Mouse (Mus musculus) kidney, embryonic 16.5 days (tissue): ENCODE measurements around the gene Luzp1. TPM values are rescaled to one million over a fixed set of nuclear protein-coding genes. Genes with fewer than 3 reads are reported as not detected.

Experiments
- ATAC-seq: fragments of 200-750 bp; cut with Nextera tagmentation; 2 replicates; pipeline ENCODE4 v1.8.0; 2017; ENCODE audit warnings: moderate TSS enrichment; ENCODE audit not compliant: low FRiP score, low TSS enrichment
- H3K27ac ChIP-seq: fragments of 300-500 bp; sonication (generic); 2 replicates; pipeline ENCODE4 v1.5.1; 2014; ENCODE audit warnings: low read length
- H3K27me3 ChIP-seq: fragments of 300-500 bp; sonication (generic); 2 replicates; pipeline ENCODE4 v1.6.1; 2014; ENCODE audit warnings: low read length, control low read depth, mixed read lengths; ENCODE audit not compliant: insufficient read depth
- H3K36me3 ChIP-seq: fragments of 300-500 bp; sonication (generic); 2 replicates; pipeline ENCODE4 v1.6.1; 2014; ENCODE audit warnings: low read length, control low read depth, mixed read lengths; ENCODE audit not compliant: insufficient read depth
- H3K4me1 ChIP-seq: fragments of 300-500 bp; sonication (generic); 2 replicates; pipeline ENCODE4 v1.6.1; 2014; ENCODE audit warnings: low read length, control low read depth, mixed read lengths; ENCODE audit not compliant: insufficient read depth
- H3K4me2 ChIP-seq: fragments of 300-500 bp; sonication (generic); replicated peaks from 2 replicates; pipeline ENCODE4 v1.6.1; 2014; ENCODE audit warnings: low read depth, low read length
- H3K4me3 ChIP-seq: fragments of 300-500 bp; sonication (generic); 2 replicates; pipeline ENCODE4 v1.5.1; 2014; ENCODE audit warnings: mild to moderate bottlenecking, low read length
- H3K9ac ChIP-seq: fragments of 300-500 bp; sonication (generic); replicated peaks from 2 replicates; pipeline ENCODE4 v1.6.1; 2014; ENCODE audit warnings: low read length
- H3K9me3 ChIP-seq: fragments of 300-500 bp; sonication (generic); 2 replicates; pipeline ENCODE4 v1.6.1; 2016; ENCODE audit warnings: low read length, control low read depth
- WGBS: fragments of 180-500 bp; shearing (Covaris S2); extraction: QIAGEN DNeasy Blood & Tissue Kit; methylation state at CpG from one replicate; pipeline ENCODE4 v1.1.7; 2014; 5-methylcytosine and 5-hydroxymethylcytosine counted together
- polyA plus RNA-seq: library from polyadenylated mRNA; unstranded; fragments of >200 nt; fragmentation: Nextera tagmentation; extraction: Ambion mirVana; gene quantifications from 2 replicates; pipeline ENCODE4 v1.2.1, GENCODE M21; 2015

Gene Luzp1
- 131 and 152 TPM in 2 replicates for polyA plus RNA-seq

- WGBS = 3% methylated on average over 32 of the region's 36 CpGs
- H3K36me3 ChIP-seq = no peaks in the 10 kb centered on the region
- H3K27me3 ChIP-seq = no peaks in the 10 kb centered on the region
- ATAC-seq = peak; percentile 95
- peak within 1 kb of the TSS; percentile 73 for H3K4me2 ChIP-seq
- no peaks in the 10 kb centered on the region for H3K9me3 ChIP-seq
- H3K9ac ChIP-seq = peak within 1 kb of the TSS; percentile 92
- H3K4me1 ChIP-seq = peaks cover 50% of the 10 kb centered on the region
- H3K27ac ChIP-seq = peak within 1 kb of the TSS; percentile 95
- H3K4me3 ChIP-seq = peak within 1 kb of the TSS; percentile 68
These were observed at the start of gene Luzp1 for GRCm38 (mm10) chr4:136469371-136469903. Luzp1 (plus strand) TSS chr4:136469761.

GRCm38 (mm10) chr4:136423224-136423623 lies 46.3 kb upstream of the Luzp1 start, which contains the start of gene Htr1d:
Htr1d (plus strand) TSS chr4:136423524.
- peak within 1 kb of the TSS; percentile 55 for H3K9ac ChIP-seq
- H3K36me3 ChIP-seq = no peaks in the 10 kb centered on the region
- H3K4me1 ChIP-seq = peaks cover 13% of the 10 kb centered on the region
- WGBS = 84% methylated on average over 9 of the region's 9 CpGs
- H3K4me3 ChIP-seq = peak within 1 kb of the TSS; percentile 53
- H3K27me3 ChIP-seq = peaks cover 37% of the 10 kb centered on the region
- no peaks in the 10 kb centered on the region for H3K9me3 ChIP-seq
- peak within 1 kb of the TSS; percentile 93 for H3K4me2 ChIP-seq
- ATAC-seq = no peak
- no peak within 1 kb of the TSS for H3K27ac ChIP-seq

- Histone ChIP-seq H3K36me3 (no peaks in the 10 kb centered on the region), H3K4me2 (peak overlapping the region; percentile 93), H3K4me3 (peak overlapping the region; percentile 53), H3K4me1 (peaks cover 7% of the 10 kb centered on the region), H3K9ac (peak overlapping the region; percentile 55), H3K27me3 (peaks cover 37% of the 10 kb centered on the region), H3K9me3 (no peaks in the 10 kb centered on the region), H3K27ac (no peak overlapping the region)
- WGBS = under 1% methylated on average over 63 of the region's 70 CpGs
- ATAC-seq = peak; percentile 40
These were observed 45.2 kb upstream of the Luzp1 start for GRCm38 (mm10) chr4:136424120-136424999.

GRCm38 (mm10) chr4:136425000-136425288 lies 44.6 kb upstream of the Luzp1 start:
- Histone ChIP-seq H3K9ac (peak overlapping the region; percentile 55; the same call in 1 of the 2 replicates), H3K27ac (no peak overlapping the region), H3K4me1 (peaks cover 6% of the 10 kb centered on the region), H3K9me3 (no peaks in the 10 kb centered on the region), H3K4me2 (peak overlapping the region; percentile 93), H3K36me3 (no peaks in the 10 kb centered on the region), H3K27me3 (peaks cover 34% of the 10 kb centered on the region), H3K4me3 (peak overlapping the region; percentile 53)
- WGBS = 3% methylated on average over 15 of the region's 15 CpGs
- no peak for ATAC-seq

- H3K4me2 ChIP-seq = no peak overlapping the region
- no peaks in the 10 kb centered on the region for H3K36me3 ChIP-seq
- H3K27ac ChIP-seq = peak overlapping the region; percentile 37; the same call in 1 of the 2 replicates
- ATAC-seq = peak; percentile 58; the same call in 1 of the 2 replicates
- 50% methylated on average over 11 of the region's 11 CpGs for WGBS
- peaks cover 8% of the 10 kb centered on the region; the same call in 1 of the 2 replicates for H3K4me1 ChIP-seq
- peaks cover 5% of the 10 kb centered on the region for H3K27me3 ChIP-seq
- no peaks in the 10 kb centered on the region for H3K9me3 ChIP-seq
- H3K4me3 ChIP-seq = no peak overlapping the region
- H3K9ac ChIP-seq = no peak overlapping the region
These were observed 38.8 kb upstream of the Luzp1 start for GRCm38 (mm10) chr4:136430609-136431375.

GRCm38 (mm10) chr4:136431376-136431693 lies 38.2 kb upstream of the Luzp1 start:
- H3K4me2 ChIP-seq = no peak overlapping the region
- no peaks in the 10 kb centered on the region for H3K9me3 ChIP-seq
- peak overlapping the region; percentile 37; the same call in 1 of the 2 replicates for H3K27ac ChIP-seq
- WGBS = 2% methylated on average over 3 of the region's 3 CpGs
- no peaks in the 10 kb centered on the region for H3K27me3 ChIP-seq
- H3K4me1 ChIP-seq = peaks cover 8% of the 10 kb centered on the region; the same call in 1 of the 2 replicates
- H3K9ac ChIP-seq = no peak overlapping the region
- 0 out of 2 replicates have a peak, but pooled peaks have one; percentile 18 for ATAC-seq
- no peak overlapping the region for H3K4me3 ChIP-seq
- H3K36me3 ChIP-seq = no peaks in the 10 kb centered on the region

GRCm38 (mm10) chr4:136434029-136434428 lies 35.5 kb upstream of the Luzp1 start:
- no peak for ATAC-seq
- H3K27ac ChIP-seq = no peak overlapping the region

GRCm38 (mm10) chr4:136439106-136439505 lies 30.5 kb upstream of the Luzp1 start:
- no peak overlapping the region for H3K4me3 ChIP-seq
- 0 out of 2 replicates have a peak, but pooled peaks cover 10% of the 10 kb centered on the region for H3K4me1 ChIP-seq
- no peak overlapping the region for H3K4me2 ChIP-seq
- no peaks in the 10 kb centered on the region for H3K36me3 ChIP-seq
- H3K9me3 ChIP-seq = no peaks in the 10 kb centered on the region
- no peak overlapping the region for H3K27ac ChIP-seq
- no peak for ATAC-seq
- no peaks in the 10 kb centered on the region for H3K27me3 ChIP-seq
- WGBS = 31% methylated on average over 4 of the region's 4 CpGs
- no peak overlapping the region for H3K9ac ChIP-seq

More at GRCm38 (mm10) chr4:136434029-136434428, 35.5 kb upstream of the Luzp1 start:
- H3K27me3 ChIP-seq = no peaks in the 10 kb centered on the region
- H3K4me1 ChIP-seq = peaks cover 16% of the 10 kb centered on the region; the same call in 1 of the 2 replicates
- no peak overlapping the region for H3K4me2 ChIP-seq
- 82% methylated on average over 4 of the region's 4 CpGs for WGBS
- no peaks in the 10 kb centered on the region for H3K9me3 ChIP-seq
- no peak overlapping the region for H3K9ac ChIP-seq
- H3K36me3 ChIP-seq = no peaks in the 10 kb centered on the region
- H3K4me3 ChIP-seq = no peak overlapping the region

- no peak overlapping the region for H3K4me2 ChIP-seq
- WGBS = 59% methylated on average over 15 of the region's 15 CpGs
- no peak overlapping the region for H3K9ac ChIP-seq
- 0 out of 2 replicates have a peak, but pooled peaks cover 10% of the 10 kb centered on the region for H3K4me1 ChIP-seq
- no peak overlapping the region for H3K4me3 ChIP-seq
- no peak for ATAC-seq
- H3K9me3 ChIP-seq = no peaks in the 10 kb centered on the region
- H3K27ac ChIP-seq = no peak overlapping the region
- H3K36me3 ChIP-seq = no peaks in the 10 kb centered on the region
- H3K27me3 ChIP-seq = no peaks in the 10 kb centered on the region
These were observed 28.1 kb upstream of the Luzp1 start for GRCm38 (mm10) chr4:136441354-136442043.
